Mouse (Mus musculus) ES-E14 (cell line): ENCODE results near the gene Banf1. TPM values are rescaled to one million over a fixed set of nuclear protein-coding genes. Genes with fewer than 3 reads are reported as not detected.

Source experiments
- DNase-seq: peaks from one replicate; pipeline ENCODE4 v3.0.0-alpha.2; 2013; ENCODE audit warnings: low read depth, low spot score
- H3K27ac ChIP-seq: 2 replicates; pipeline ENCODE4 v1.5.1; 2012; ENCODE audit warnings: low read depth, mild to moderate bottlenecking, low read length, moderate library complexity, mixed read lengths; ENCODE audit not compliant: poor library complexity, insufficient read depth, severe bottlenecking
- H3K36me3 ChIP-seq: 2 replicates; pipeline ENCODE4 v1.6.1; 2012; ENCODE audit warnings: mild to moderate bottlenecking, low read length, moderate library complexity, mixed read lengths; ENCODE audit not compliant: control insufficient read depth, poor library complexity, insufficient read depth, severe bottlenecking
- H3K4me1 ChIP-seq, 2 experiments: fragments of 150-350 bp in 1 of 2; sonication (generic) in 1 of 2; 2 replicates each; pipeline ENCODE4 v1.6.1; 2012; ENCODE audit warnings: low read length in 2 of 2, mild to moderate bottlenecking in 1 of 2, mixed read lengths in 1 of 2; ENCODE audit not compliant: control insufficient read depth in 2 of 2, insufficient read depth in 2 of 2, poor library complexity in 1 of 2
- H3K4me3 ChIP-seq, 2 experiments: fragments of 150-350 bp in 1 of 2; sonication (generic) in 1 of 2; 2 replicates each; pipeline ENCODE4 v1.5.1; 2012; ENCODE audit warnings: low read length in 2 of 2, low read depth in 1 of 2, mild to moderate bottlenecking in 1 of 2, mixed read lengths in 1 of 2; ENCODE audit not compliant: insufficient read depth in 1 of 2, poor library complexity in 1 of 2, severe bottlenecking in 1 of 2
- H3K9ac ChIP-seq: 2 replicates; pipeline ENCODE4 v1.6.1; 2012; ENCODE audit warnings: low read depth, mild to moderate bottlenecking, low read length, mixed read lengths; ENCODE audit not compliant: poor library complexity, insufficient read depth, severe bottlenecking
- H3K9me3 ChIP-seq: fragments of 150-350 bp; sonication (generic); 2 replicates; pipeline ENCODE4 v1.6.1; 2012; ENCODE audit warnings: low read depth, mild to moderate bottlenecking, low read length; ENCODE audit not compliant: control insufficient read depth, insufficient read depth
- CHD2 ChIP-seq: IDR thresholded peaks from 2 replicates; pipeline ENCODE4 v1.6.1; 2014; ENCODE audit warnings: mild to moderate bottlenecking, low read depth, low read length, inconsistent platforms
- HCFC1 ChIP-seq: IDR thresholded peaks from 2 replicates; pipeline ENCODE4 v1.6.1; 2012; ENCODE audit warnings: low read length, inconsistent platforms, borderline replicate concordance; ENCODE audit not compliant: insufficient read depth
- MAFK ChIP-seq: IDR thresholded peaks from 2 replicates; pipeline ENCODE4 v1.6.1; 2014; ENCODE audit warnings: mild to moderate bottlenecking, low read depth, low read length, inconsistent platforms; ENCODE audit not compliant: insufficient read depth
- ZC3H11A ChIP-seq: IDR thresholded peaks from 2 replicates; pipeline ENCODE4 v1.6.1; 2012; ENCODE audit warnings: low read depth, mild to moderate bottlenecking, inconsistent platforms, low read length, borderline replicate concordance
- ZNF384 ChIP-seq: IDR thresholded peaks from 2 replicates; pipeline ENCODE4 v1.6.1; 2012; ENCODE audit warnings: low read depth, low read length, inconsistent platforms
- in situ Hi-C, 2 experiments: fragments of 600-800 bp; cut with MboI; formaldehyde crosslinking; loops; one replicate each; pipeline ENCODE4 v1.15.1; 2025; ENCODE audit warnings: low sequenced_read_pairs in 2 of 2, inconsistent platforms in 1 of 2; ENCODE audit not compliant: unreplicated experiment in 2 of 2
- total RNA-seq: library from RNA; depleted of rRNA; stranded (reverse); fragments of 300-350 nt; gene quantifications from 2 replicates; pipeline ENCODE4 v1.2.3, GENCODE M21; 2012

Banf1 gene
- total RNA-seq, 1 experiment, result 213 TPM

DNA sequence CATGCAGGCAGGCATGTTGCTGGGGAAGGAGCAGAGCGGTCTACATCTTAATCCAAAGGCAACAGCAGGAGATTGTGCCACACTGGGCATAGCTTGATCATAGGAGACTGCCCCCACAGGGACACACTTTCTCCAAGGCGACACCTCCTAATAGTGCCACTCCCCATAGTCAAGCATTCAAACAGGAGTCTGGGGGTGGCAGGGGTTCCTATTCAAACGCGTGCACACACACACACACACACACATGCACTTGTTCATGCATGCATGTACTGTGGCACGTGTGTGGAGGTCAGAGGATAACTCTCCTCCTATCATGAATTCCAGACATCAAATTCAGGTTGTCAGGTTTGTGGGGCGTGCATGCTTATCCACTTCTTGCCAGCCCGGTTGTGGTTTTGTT, 5.8 kb upstream of the Banf1 start:
- Histone ChIP-seq H3K27ac (no peak overlapping the region), H3K36me3 (peaks cover 29% of the 10 kb centered on the region), H3K4me1 (peaks cover 0 to 10% of the 10 kb centered on the region in 2 experiments; a peak in 3 of 4 replicates), H3K9ac (no peak overlapping the region), H3K4me3 (no peak overlapping the region), H3K9me3 (no peaks in the 10 kb centered on the region)
- no peak for DNase-seq
- TF ChIP-seq HCFC1, result no peak
- TF ChIP-seq ZNF384, result no peak
- no peak for TF ChIP-seq ZC3H11A
- no peak for TF ChIP-seq CHD2
- in situ Hi-C loops, result no loop called here

- H3K4me1 ChIP-seq, result peaks cover 0 to 10% of the 10 kb centered on the region in 2 experiments; a peak in 3 of 4 replicates
- DNase-seq, result no peak
- in situ Hi-C loops, result no loop called here
- H3K9me3 ChIP-seq, result no peaks in the 10 kb centered on the region
- peaks cover 29% of the 10 kb centered on the region for H3K36me3 ChIP-seq
- TF ChIP-seq MAFK (no peak), HCFC1 (no peak), ZNF384 (no peak), CHD2 (no peak), ZC3H11A (no peak)
- H3K27ac ChIP-seq, result no peak overlapping the region
- H3K9ac ChIP-seq, result no peak overlapping the region
- H3K4me3 ChIP-seq, result no peak overlapping the region
Observed at GRCm38 (mm10) chr19:5370932-5371331, 4.0 kb upstream of the Banf1 start.

- H3K4me3 ChIP-seq, result peak overlapping the region; percentile 92 to 100
- H3K9me3 ChIP-seq, result no peaks in the 10 kb centered on the region
- TF ChIP-seq ZNF384 (peak; percentile 87), HCFC1 (no peak; the same call in 1 of the 2 replicates), CHD2 (no peak), ZC3H11A (no peak), MAFK (no peak)
- in situ Hi-C loops, result no loop called here
- peaks cover 37% of the 10 kb centered on the region for H3K36me3 ChIP-seq
- no peak for DNase-seq
- H3K9ac ChIP-seq, result peak overlapping the region; percentile 100
- peak overlapping the region; percentile 99 for H3K27ac ChIP-seq
- peaks cover 0 to 20% of the 10 kb centered on the region in 2 experiments; a peak in 3 of 4 replicates for H3K4me1 ChIP-seq
Observed at GRCm38 (mm10) chr19:5367455-5367854, 487 bp upstream of the Banf1 start.

DNA sequence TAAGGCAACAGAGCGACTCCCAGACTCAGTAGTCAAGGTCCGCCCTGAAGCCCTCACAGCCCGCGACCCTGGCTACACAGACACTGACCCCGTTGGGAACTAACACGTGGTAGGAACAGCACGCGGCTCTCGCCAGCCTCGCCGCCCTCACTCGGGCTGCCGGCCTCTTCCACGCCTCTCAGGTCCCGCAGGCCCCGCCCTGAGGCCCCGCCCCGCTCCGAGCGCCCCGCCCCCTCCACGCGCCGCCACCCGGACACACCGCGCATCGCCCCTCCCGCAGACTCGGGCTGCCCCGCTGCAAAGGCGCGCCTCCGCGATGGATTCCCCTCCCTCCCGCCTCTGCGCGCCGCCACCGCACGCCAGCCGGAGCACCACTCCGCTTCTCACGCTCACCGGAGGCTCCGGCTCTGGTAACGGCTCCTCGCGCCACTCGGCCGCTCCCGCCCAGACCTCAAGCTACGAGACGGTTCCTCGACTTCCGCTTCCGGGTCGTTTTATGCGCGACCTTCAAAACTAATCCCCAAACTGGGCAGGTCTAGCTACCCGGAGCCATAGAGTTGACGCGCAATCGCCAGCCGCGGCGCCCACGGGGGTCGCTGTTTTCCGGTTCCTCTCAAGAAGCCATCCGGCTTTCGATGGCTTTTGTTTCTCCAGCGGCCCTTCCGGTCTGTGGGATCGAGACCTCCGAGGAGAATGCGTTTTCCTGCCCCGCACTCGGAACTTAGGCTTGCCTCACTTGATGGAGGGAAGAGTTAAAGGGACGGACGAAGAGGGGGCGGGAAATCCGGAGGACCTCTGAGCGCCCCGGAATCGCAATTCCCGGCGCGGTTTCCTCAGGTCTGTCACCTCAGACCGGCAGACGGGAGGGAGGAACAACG, 554 bp downstream of the Banf1 start, which contains the start of gene Eif1ad:
Gene Eif1ad (plus strand): TSS at position 567 of the 878 bp plus-strand sequence.
- peak within 1 kb of the TSS; percentile 92 to 100 for H3K4me3 ChIP-seq
- no peaks in the 10 kb centered on the region for H3K9me3 ChIP-seq
- TF ChIP-seq ZC3H11A (no peak), ZNF384 (no peak), CHD2 (peak; percentile 47; the same call in 1 of the 2 replicates), HCFC1 (peak; percentile 83), MAFK (no peak)
- peak; percentile 93 for DNase-seq
- peak within 1 kb of the TSS; percentile 100 for H3K9ac ChIP-seq
- H3K4me1 ChIP-seq, result peaks cover 0 to 25% of the 10 kb centered on the region in 2 experiments; a peak in 3 of 4 replicates
- peaks cover 35% of the 10 kb centered on the region for H3K36me3 ChIP-seq
- H3K27ac ChIP-seq, result peak within 1 kb of the TSS; percentile 99
- in situ Hi-C loops, result no loop called here
